Mouse (Mus musculus) embryonic facial prominence, embryonic 14.5 days (tissue): ENCODE measurements around the gene Srsf4. TPM values are rescaled to one million over a fixed set of nuclear protein-coding genes. Genes with fewer than 3 reads are reported as not detected.

ENCODE experiments used
- ATAC-seq: fragments of 200-750 bp; cut with Nextera tagmentation; 2 replicates; pipeline ENCODE4 v1.8.0; 2017; ENCODE audit warnings: low read depth, moderate number of reproducible peaks, moderate TSS enrichment
- DNase-seq: peaks from one replicate; pipeline ENCODE4 v3.0.0-alpha.2; 2015; ENCODE audit warnings: low spot score
- H3K27ac ChIP-seq: fragments of 300-500 bp; sonication (generic); replicated peaks from 2 replicates; pipeline ENCODE4 v1.5.1; 2014; ENCODE audit warnings: low read depth, mild to moderate bottlenecking, low read length, moderate library complexity
- H3K27me3 ChIP-seq: fragments of 300-500 bp; sonication (generic); replicated peaks from 2 replicates; pipeline ENCODE4 v1.6.1; 2014; ENCODE audit warnings: low read length; ENCODE audit not compliant: control insufficient read depth, insufficient read depth
- H3K36me3 ChIP-seq: fragments of 300-500 bp; sonication (generic); 2 replicates; pipeline ENCODE4 v1.6.1; 2014; ENCODE audit warnings: low read length, mixed read lengths; ENCODE audit not compliant: control insufficient read depth, insufficient read depth
- H3K4me1 ChIP-seq: fragments of 300-500 bp; sonication (generic); 2 replicates; pipeline ENCODE4 v1.6.1; 2014; ENCODE audit warnings: antibody characterized with exemption, low read length; ENCODE audit not compliant: control insufficient read depth, insufficient read depth
- H3K4me2 ChIP-seq: fragments of 300-500 bp; sonication (generic); 2 replicates; pipeline ENCODE4 v1.6.1; 2014; ENCODE audit warnings: low read depth, mild to moderate bottlenecking, low read length, moderate library complexity, mixed read lengths
- H3K4me3 ChIP-seq: fragments of 300-500 bp; sonication (generic); 2 replicates; pipeline ENCODE4 v1.5.1; 2014; ENCODE audit warnings: low read depth, mild to moderate bottlenecking, low read length
- H3K9ac ChIP-seq: fragments of 300-500 bp; sonication (generic); 2 replicates; pipeline ENCODE4 v1.6.1; 2014; ENCODE audit warnings: low read depth, mild to moderate bottlenecking, low read length, moderate library complexity, mixed read lengths
- H3K9me3 ChIP-seq: fragments of 300-500 bp; sonication (generic); 2 replicates; pipeline ENCODE4 v1.6.1; 2016; ENCODE audit warnings: low read length; ENCODE audit not compliant: control insufficient read depth
- WGBS: fragments of 180-500 bp; shearing (Covaris S2); extraction: QIAGEN DNeasy Blood & Tissue Kit; methylation state at CpG from one replicate; pipeline ENCODE4 v1.1.7; 2014; 5-methylcytosine and 5-hydroxymethylcytosine counted together
- polyA plus RNA-seq: library from polyadenylated mRNA; unstranded; fragments of >200 nt; fragmentation: Nextera tagmentation; extraction: Ambion mirVana; gene quantifications from 2 replicates; pipeline ENCODE4 v1.2.1, GENCODE M21; 2014

Gene Srsf4
- polyA plus RNA-seq, 1 experiment from 2014 or later: 87.3 TPM

- Histone ChIP-seq H3K9ac (peak overlapping the region; percentile 58), H3K27me3 (peaks cover 32% of the 10 kb centered on the region), H3K36me3 (no peaks in the 10 kb centered on the region), H3K4me1 (peaks cover 57% of the 10 kb centered on the region), H3K9me3 (no peaks in the 10 kb centered on the region), H3K27ac (0 out of 2 replicates have a peak overlapping the region, but pooled peaks have one; percentile 21), H3K4me3 (peak overlapping the region; percentile 33), H3K4me2 (peak overlapping the region; percentile 64)
- DNase-seq (peak; percentile 76), ATAC-seq (no peak)
- 4% methylated on average over 31 of the region's 31 CpGs for WGBS
Observed at GRCm38 (mm10) chr4:131914891-131915469, 41.6 kb downstream of the Srsf4 start.

DNA sequence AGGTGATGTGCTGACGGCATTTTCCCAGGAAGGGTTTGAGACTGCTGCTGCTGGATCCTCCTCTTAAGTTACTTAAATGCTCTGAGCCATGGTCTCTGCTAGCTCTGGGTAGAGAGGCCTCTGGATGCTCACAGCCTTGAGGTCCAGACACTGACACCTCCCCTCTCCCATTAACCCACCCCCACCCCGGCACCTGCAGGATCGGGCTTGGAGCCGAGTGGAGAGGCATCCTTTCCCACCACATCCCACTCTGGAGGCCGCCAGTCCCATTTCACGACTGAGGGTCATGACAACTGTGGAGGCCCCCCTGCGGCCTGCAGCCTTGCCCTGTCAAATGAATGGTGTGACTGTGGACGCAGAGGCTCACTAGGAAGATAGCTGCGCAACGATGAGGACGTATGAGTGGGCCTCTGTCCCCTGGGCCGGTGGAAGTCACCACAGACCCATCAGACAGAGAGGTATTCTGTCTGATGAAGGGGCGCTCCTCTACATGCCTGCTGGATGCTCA is 42.5 kb downstream of the Srsf4 start:
- 29% methylated on average over 13 of the region's 13 CpGs for WGBS

DNA sequence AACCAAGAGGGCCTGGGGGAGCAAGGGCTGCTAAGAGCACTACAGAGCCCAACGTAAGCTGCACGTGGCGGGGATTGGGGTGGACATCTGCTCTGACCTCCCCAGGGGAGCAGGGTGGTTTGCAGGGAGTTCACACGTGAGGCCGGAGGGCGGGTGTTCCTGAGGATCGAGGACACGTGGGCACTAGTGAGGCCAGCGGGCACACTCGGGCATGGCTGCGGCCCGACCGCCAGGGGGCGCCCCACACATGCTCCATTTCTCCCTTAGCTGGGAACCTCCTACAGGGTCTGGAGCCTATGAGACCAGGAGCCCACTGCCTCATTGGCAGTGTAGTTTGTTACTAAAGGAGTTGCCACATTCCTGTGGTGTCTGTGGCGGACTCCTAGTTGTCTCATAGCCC is 43.0 kb downstream of the Srsf4 start:
- H3K27ac ChIP-seq: no peak overlapping the region
- H3K4me1 ChIP-seq: peaks cover 50% of the 10 kb centered on the region
- H3K9ac ChIP-seq: no peak overlapping the region
- 0 out of 2 replicates have a peak, but pooled peaks have one; percentile 13 for ATAC-seq
- no peak overlapping the region for H3K4me3 ChIP-seq
- WGBS: 8% methylated on average over 13 of the region's 15 CpGs
- peak; percentile 50 for DNase-seq
- no peak overlapping the region for H3K4me2 ChIP-seq
- peaks cover 32% of the 10 kb centered on the region for H3K27me3 ChIP-seq
- H3K36me3 ChIP-seq: no peaks in the 10 kb centered on the region
- H3K9me3 ChIP-seq: no peaks in the 10 kb centered on the region

More for the DNA sequence above, 42.5 kb downstream of the Srsf4 start:
- no peaks in the 10 kb centered on the region for H3K36me3 ChIP-seq
- H3K9ac ChIP-seq: no peak overlapping the region
- peak overlapping the region; percentile 33; the same call in 1 of the 2 replicates for H3K4me3 ChIP-seq
- H3K4me2 ChIP-seq: peak overlapping the region; percentile 64
- H3K4me1 ChIP-seq: peaks cover 53% of the 10 kb centered on the region
- H3K27me3 ChIP-seq: peaks cover 32% of the 10 kb centered on the region
- H3K27ac ChIP-seq: no peak overlapping the region
- DNase-seq: no peak
- no peaks in the 10 kb centered on the region for H3K9me3 ChIP-seq
- ATAC-seq: no peak

- no peak for ATAC-seq
- H3K4me1 ChIP-seq: peaks cover 52% of the 10 kb centered on the region
- H3K9ac ChIP-seq: no peak overlapping the region
- H3K4me3 ChIP-seq: no peak overlapping the region
- no peak overlapping the region for H3K4me2 ChIP-seq
- H3K27me3 ChIP-seq: peaks cover 36% of the 10 kb centered on the region
- DNase-seq: no peak
- 71% methylated on average over 10 of the region's 10 CpGs for WGBS
- H3K9me3 ChIP-seq: no peaks in the 10 kb centered on the region
- no peaks in the 10 kb centered on the region for H3K36me3 ChIP-seq
- H3K27ac ChIP-seq: no peak overlapping the region
Observed at GRCm38 (mm10) chr4:131917010-131917555, 43.7 kb downstream of the Srsf4 start.

DNA sequence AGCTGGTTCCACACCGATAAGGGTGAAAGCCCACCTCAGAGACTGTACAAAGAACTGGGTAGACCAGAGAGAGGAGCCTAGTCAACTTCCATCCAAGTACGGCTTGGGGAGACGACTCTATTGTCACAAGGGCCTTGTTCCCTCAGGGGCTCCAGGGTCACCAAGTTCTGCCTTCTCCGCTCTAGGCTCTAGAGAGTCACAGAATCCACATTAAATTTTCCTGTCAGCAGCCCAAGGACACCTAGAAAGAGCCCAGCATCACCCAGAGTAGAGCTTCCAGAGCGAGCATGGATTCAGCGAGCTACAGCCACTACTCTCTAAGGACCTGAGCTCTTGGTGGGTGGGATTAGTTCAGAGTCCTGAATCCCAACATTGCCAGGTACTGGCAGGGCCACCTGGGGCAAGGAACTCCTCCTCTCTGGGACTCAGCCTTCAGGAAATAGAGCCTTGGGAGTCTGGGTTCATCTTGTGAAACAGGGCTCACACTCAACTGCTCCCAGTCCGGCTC is 44.7 kb downstream of the Srsf4 start:
- peaks cover 6% of the 10 kb centered on the region for H3K36me3 ChIP-seq
- no peak overlapping the region for H3K9ac ChIP-seq
- H3K9me3 ChIP-seq: no peaks in the 10 kb centered on the region
- peak overlapping the region; percentile 81 for H3K4me2 ChIP-seq
- WGBS: 63% methylated on average over 7 of the region's 7 CpGs
- H3K4me1 ChIP-seq: peaks cover 56% of the 10 kb centered on the region
- DNase-seq (no peak), ATAC-seq (no peak)
- H3K4me3 ChIP-seq: no peak overlapping the region
- H3K27ac ChIP-seq: peak overlapping the region; percentile 97
- peaks cover 42% of the 10 kb centered on the region for H3K27me3 ChIP-seq

DNA sequence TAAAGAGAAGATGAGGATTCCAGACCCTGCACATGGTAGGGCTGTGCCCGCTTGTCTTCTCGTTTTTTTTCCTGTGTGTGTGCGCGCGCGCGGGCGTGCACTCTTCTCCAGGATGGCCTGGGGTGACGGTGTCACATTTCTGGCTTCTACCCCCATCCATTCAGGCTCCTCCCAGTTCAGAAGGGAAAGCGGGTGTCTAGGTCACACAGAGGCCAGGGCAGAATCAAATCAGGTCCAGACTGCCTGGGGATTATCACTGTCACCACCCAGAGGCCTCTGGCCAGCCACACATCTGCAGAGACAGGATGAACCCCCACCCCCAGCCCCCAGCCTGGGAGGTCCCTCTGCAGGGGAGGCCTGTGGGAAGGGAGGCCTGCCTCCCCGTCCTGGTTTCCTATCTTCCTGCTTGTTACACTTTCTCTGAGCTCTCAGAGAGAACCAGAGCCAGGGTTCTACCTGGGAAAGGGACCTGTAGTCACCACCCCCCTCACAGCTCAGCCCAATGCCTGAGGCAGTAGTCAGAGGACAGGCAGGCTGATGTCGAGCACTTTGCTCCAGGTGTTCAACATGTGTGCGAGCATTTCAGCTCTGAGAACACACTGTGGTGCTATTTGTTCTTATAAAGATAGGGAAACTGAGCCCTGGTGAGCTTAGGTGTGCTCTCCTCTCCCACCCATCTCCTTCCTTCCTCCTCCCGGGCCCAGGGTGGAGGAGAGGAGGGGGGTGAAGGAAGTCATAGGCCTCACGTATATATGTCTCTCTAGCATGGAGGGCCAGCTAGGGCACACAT is 45.5 kb downstream of the Srsf4 start:
- Histone ChIP-seq H3K9me3 (no peaks in the 10 kb centered on the region), H3K36me3 (peaks cover 10% of the 10 kb centered on the region), H3K27me3 (peaks cover 37% of the 10 kb centered on the region), H3K27ac (peak overlapping the region; percentile 97), H3K9ac (peak overlapping the region; percentile 86), H3K4me3 (peak overlapping the region; percentile 73; the same call in 1 of the 2 replicates), H3K4me1 (peaks cover 54% of the 10 kb centered on the region), H3K4me2 (peak overlapping the region; percentile 81)
- DNase-seq: peak; percentile 74
- WGBS: 5% methylated on average over 15 of the region's 15 CpGs
- ATAC-seq: peak; percentile 5; the same call in 1 of the 2 replicates

DNA sequence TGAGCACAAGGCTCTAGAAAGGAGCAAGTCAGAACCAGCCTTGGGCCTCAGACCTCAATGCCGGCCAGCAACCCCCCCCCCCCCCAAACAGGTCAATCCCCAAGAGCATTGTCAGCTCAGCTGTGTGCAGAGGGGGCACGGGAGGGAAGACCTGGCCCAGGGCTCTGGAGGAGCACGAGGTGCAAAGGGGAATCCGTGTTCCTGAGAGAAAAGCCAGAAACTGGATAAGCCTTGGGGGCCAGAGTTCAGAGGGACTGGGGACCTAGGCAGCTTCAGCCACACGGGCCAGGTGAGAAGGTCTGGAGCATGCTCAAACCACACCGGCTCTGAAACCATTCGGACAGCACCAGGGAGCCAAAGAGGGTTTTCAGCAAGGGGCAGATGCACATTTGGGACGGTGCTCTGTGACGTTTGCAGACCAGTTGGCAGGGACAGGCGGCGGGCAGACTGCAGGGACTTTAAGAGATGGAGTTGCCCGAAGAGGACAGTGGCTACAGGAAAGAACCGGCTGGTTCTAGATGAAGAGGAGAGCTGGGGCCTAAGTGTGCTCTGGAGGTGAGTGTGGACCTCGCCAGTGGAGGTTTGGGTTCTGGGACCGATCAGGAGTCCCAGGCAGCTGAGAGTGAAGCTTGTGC is 46.2 kb downstream of the Srsf4 start:
- DNase-seq (no peak), ATAC-seq (no peak)
- Histone ChIP-seq H3K9me3 (no peaks in the 10 kb centered on the region), H3K9ac (peak overlapping the region; percentile 86), H3K4me2 (peak overlapping the region; percentile 81), H3K4me1 (peaks cover 55% of the 10 kb centered on the region), H3K36me3 (peaks cover 11% of the 10 kb centered on the region), H3K4me3 (peak overlapping the region; percentile 73), H3K27ac (peak overlapping the region; percentile 97), H3K27me3 (peaks cover 32% of the 10 kb centered on the region)
- WGBS: 17% methylated on average over 14 of the region's 15 CpGs

GRCm38 (mm10) chr4:131920141-131920594 is 46.8 kb downstream of the Srsf4 start:
- DNase-seq (peak; percentile 80), ATAC-seq (peak; percentile 19)
- Histone ChIP-seq H3K4me3 (peak overlapping the region; percentile 73), H3K9me3 (no peaks in the 10 kb centered on the region), H3K36me3 (peaks cover 13% of the 10 kb centered on the region), H3K27me3 (peaks cover 32% of the 10 kb centered on the region), H3K4me2 (peak overlapping the region; percentile 81), H3K27ac (peak overlapping the region; percentile 97), H3K4me1 (peaks cover 56% of the 10 kb centered on the region), H3K9ac (peak overlapping the region; percentile 86)
- WGBS: 5% methylated on average over 15 of the region's 51 CpGs
